Mouse (Mus musculus): Measurements from ENCODE around the gene Hcrt.

- TF ChIP-seq CTCF (IDR thresholded peaks at IDR 0.05; ENCODE audit: low read depth) = no peak
- no peak for TF ChIP-seq EP300 (IDR thresholded peaks at IDR 0.05; ENCODE audit: low read depth)
Observed at GRCm38 (mm10) chr11:100746546-100746945, 16.2 kb downstream of the Hcrt start.
